Mouse (Mus musculus) left cerebral cortex, postnatal 10 days (tissue): ENCODE data around the gene Fbxw21. TPM values are rescaled to one million over a fixed set of nuclear protein-coding genes. Genes with fewer than 3 reads are reported as not detected.

ENCODE experiments used
- DNase-seq, 2 experiments: peaks; one replicate each; pipeline ENCODE4 v3.0.0; 2021 to 2022; ENCODE audit warnings: low spot score in 2 of 2, mixed read lengths in 1 of 2; ENCODE audit errors: extremely low spot score in 1 of 2
- intact Hi-C: fragments of 180-260 bp; cut with DNase I; formaldehyde crosslinking; loops from one replicate; pipeline ENCODE4 v1.15.1; 2025
- total RNA-seq, 2 experiments: library from RNA; stranded (reverse); gene quantifications; 2 replicates each; pipeline ENCODE4 v1.2.3; 2021

Gene Fbxw21
- total RNA-seq, 2 experiments from 2014 or later = not detected

GRCm38 (mm10) chr9:109116205-109116604 lies 45.6 kb downstream of the Fbxw21 start:
- DNase-seq = no peak
- intact Hi-C loops = no loop called here

- no peak for DNase-seq
- intact Hi-C loops = no loop called here
These were observed 47.0 kb downstream of the Fbxw21 start for GRCm38 (mm10) chr9:109114871-109115270.

- no peak for DNase-seq
- intact Hi-C loops = no loop called here
These were observed 47.6 kb downstream of the Fbxw21 start for GRCm38 (mm10) chr9:109114276-109114675.

DNA sequence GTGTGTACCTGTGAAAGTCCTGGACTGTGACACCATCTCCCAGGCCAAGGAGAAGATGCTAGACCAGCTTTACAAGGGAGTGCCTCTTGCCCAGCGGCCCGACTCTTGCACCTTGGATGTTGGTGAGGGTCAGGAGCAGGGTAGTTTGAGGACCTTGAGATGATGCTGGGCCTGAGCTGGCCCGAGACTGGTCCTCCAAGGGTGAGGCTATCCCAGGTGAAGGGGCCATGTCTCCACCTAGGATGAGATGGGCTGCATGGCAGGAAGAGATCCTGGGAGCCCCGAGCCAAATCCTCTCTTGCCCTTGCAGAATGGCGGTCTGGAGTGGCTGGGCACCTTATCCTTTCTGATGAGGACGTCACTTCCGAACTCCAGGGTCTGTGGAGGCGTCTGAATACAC lies 48.5 kb downstream of the Fbxw21 start:
- intact Hi-C loops = no loop called here
- no peak for DNase-seq

- no peak for DNase-seq
- intact Hi-C loops = no loop called here
These were observed 50.2 kb downstream of the Fbxw21 start for GRCm38 (mm10) chr9:109111591-109111990.

GRCm38 (mm10) chr9:109111101-109111500 lies 50.7 kb downstream of the Fbxw21 start:
- intact Hi-C loops = no loop called here
- DNase-seq = peak in 1 of 2 experiments; percentile 9

- no peak for DNase-seq
- intact Hi-C loops = no loop called here
These were observed 51.6 kb downstream of the Fbxw21 start for GRCm38 (mm10) chr9:109110240-109110639.

DNA sequence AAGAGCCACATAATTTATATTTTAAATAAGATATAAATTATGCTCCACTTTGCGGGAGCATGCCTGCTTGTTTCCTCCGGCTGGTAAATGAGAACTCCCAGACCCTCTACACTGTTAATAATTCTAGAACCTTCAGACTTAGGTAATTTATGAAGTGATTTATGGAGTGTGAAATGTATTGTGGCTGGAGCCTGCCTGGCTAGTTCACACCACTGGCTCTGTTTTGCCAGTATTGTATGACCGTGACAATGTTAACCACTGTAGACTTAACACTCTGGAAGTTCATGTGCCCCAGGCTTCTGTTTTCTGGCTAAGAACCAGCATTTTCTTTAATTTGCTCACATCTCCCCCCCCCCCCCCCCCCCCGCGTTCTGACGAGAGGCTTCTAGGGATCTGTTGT lies 54.5 kb downstream of the Fbxw21 start:
- DNase-seq = no peak
- intact Hi-C loops = no loop called here

- no peak for DNase-seq
- intact Hi-C loops = no loop called here
These were observed 56.2 kb downstream of the Fbxw21 start for GRCm38 (mm10) chr9:109105648-109106047.

- intact Hi-C loops = no loop called here
- DNase-seq = peak in 1 of 2 experiments; percentile 87
These were observed 56.8 kb downstream of the Fbxw21 start for GRCm38 (mm10) chr9:109105011-109105410.

DNA sequence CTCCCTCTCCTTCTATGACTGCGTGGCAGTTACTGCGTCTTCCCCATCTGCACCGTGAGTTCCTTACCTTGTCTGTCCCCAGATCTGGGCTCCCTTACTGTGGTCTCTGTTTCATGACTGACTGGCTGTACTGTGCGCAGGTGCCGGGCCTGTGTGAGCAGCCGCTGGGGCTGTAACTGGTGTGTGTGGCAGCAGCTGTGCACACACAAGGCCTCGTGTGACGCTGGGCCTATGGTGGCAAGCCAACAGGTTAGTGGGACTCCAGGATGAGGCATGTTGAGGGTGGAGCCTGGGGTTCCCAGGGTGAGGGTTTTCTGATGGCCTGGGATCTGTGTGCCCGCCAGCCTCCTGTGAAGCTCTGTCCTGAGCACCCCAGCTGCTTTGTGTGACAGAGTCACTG lies 57.8 kb downstream of the Fbxw21 start:
- intact Hi-C loops = no loop called here
- DNase-seq = no peak

- intact Hi-C loops = no loop called here
- no peak for DNase-seq
These were observed 58.6 kb downstream of the Fbxw21 start for GRCm38 (mm10) chr9:109103250-109103649.

DNA sequence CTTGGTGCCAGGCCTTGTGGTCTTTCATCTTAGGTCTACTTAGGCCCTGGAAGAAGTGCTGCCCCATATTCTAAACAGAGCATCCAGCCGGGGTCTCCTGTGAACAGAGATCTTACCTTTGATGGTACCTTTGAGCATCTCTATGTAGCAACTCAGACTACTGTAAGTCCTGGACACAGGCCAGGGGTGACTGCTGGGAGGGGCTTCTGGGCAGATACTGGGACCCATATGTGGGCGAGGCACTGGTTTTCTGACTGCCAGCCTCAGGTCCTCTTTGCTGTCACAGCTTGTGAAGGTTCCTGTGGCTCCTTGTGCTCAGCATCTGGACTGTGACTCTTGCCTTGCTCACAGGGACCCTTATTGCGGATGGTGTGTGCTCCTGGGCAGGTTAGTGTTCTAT lies 59.3 kb downstream of the Fbxw21 start:
- intact Hi-C loops = no loop called here
- no peak for DNase-seq

DNA sequence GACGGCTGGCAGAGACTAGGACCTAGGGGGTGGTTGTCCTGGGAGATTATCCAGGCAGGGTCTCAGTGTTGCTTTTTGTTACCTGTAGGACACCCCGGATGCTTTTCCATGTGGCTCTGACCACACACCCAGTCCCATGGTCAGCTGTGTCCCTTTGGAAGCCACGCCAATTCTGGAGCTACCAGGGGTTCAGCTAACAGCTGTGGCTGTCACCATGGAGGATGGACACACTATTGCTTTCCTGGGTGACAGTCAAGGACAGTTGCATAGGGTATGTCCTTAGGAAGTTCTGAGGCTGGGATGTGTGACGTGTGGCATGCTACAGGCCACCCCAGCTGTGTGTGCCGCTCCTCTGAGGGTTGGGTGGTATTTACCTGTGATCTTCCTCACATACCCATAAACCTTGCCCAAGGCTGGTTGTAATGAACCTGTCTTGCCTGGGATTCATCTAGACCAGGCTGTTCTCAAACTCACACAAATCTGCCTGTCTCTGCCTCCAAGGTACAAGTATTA lies 59.9 kb downstream of the Fbxw21 start:
- intact Hi-C loops = no loop called here
- no peak for DNase-seq

GRCm38 (mm10) chr9:109100307-109100928 lies 61.4 kb downstream of the Fbxw21 start:
- DNase-seq = no peak
- intact Hi-C loops = no loop called here

GRCm38 (mm10) chr9:109098969-109099368 lies 62.9 kb downstream of the Fbxw21 start:
- intact Hi-C loops = loop anchor here (10.0 kb wide), 1 partner anchor 736 kb away; the partner anchor contains the start of gene Nme6
- peak in 1 of 2 experiments; percentile 87 for DNase-seq

- intact Hi-C loops = loop anchor here (10.0 kb wide), 1 partner anchor 736 kb away; the partner anchor contains the start of gene Nme6
- peak in 1 of 2 experiments; percentile 16 for DNase-seq
These were observed 63.5 kb downstream of the Fbxw21 start for GRCm38 (mm10) chr9:109098366-109098765.

- peak; percentile 78 to 83 for DNase-seq
- intact Hi-C loops = loop anchor here (10.0 kb wide), 1 partner anchor 737 kb away; the partner anchor contains the start of gene Nme6
These were observed 64.0 kb downstream of the Fbxw21 start for GRCm38 (mm10) chr9:109097831-109098230.

GRCm38 (mm10) chr9:109097291-109097690 lies 64.5 kb downstream of the Fbxw21 start:
- intact Hi-C loops = loop anchor here (10.0 kb wide), 1 partner anchor 738 kb away; the partner anchor contains the start of gene Nme6
- DNase-seq = no peak

- DNase-seq = no peak
- intact Hi-C loops = loop anchor here (10.0 kb wide), 1 partner anchor 738 kb away; the partner anchor contains the start of gene Nme6
These were observed 65.0 kb downstream of the Fbxw21 start for GRCm38 (mm10) chr9:109096856-109097255.
